Mouse (Mus musculus) kidney, adult 8-10 months (tissue): ENCODE results near the gene Pacrg.

Experiments
- DNase-seq, 2 experiments: peaks; one replicate each; pipeline ENCODE4 v3.0.0; 2022

Gene Pacrg

GRCm38 (mm10) chr17:10840148-10840707, at the start of gene Pacrg, which contains the start of gene Prkn:
TSS of gene Pacrg (minus strand) at chr17:10840311.
TSS of gene Prkn (plus strand) at chr17:10840384.
- peak; percentile 98 to 99 for DNase-seq

- no peak for DNase-seq
These were observed 47.8 kb upstream of the Pacrg start for GRCm38 (mm10) chr17:10887924-10888323.

- no peak for DNase-seq
These were observed 42.1 kb upstream of the Pacrg start for GRCm38 (mm10) chr17:10882260-10882659.

GRCm38 (mm10) chr17:10878986-10879385, 38.9 kb upstream of the Pacrg start:
- no peak for DNase-seq

DNA sequence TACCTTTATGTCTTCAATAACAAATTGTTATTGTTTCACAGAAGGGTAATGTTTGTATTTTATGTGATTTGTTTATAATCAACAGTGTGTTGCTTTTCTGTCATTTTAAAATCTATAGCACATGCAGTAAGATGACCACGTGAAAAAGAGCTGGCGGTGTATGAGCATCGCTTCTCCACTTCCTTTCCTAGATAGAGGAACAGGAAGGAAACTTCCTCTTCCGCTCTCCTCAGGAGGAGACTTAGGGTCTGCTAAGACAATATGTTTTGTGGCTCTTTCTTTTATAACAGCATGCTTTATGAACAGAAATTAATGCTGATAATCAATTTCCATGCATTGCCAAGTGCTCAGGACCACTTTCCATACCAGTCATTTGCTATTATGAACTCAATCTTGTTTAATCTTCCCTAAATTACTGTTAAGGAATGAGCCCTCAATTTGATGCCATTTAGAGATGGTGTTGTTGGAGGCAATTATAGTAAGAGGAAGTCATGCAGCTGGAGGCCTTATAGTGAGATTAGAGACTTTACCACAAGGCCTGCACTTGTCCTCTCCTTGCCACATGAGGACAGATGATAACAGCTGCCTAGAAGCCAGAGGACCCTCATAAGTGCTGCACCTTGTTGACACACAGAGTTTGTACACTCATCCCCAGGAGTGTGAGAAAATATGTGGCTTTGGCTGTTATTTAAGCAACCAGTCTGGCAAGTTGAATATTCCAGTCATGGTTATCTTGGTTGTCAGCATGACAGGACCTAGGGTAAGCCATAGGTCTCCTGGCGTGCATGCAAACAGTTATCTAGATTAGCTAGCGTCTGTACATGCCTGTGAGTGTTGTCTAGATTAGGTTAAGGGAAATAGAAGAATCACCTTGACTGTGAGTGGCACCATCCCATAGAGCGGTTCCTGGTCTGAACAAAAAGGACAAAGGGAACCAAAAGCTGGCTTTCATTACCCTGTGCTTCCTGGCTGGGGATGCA, 34.4 kb upstream of the Pacrg start:
- DNase-seq, result no peak

GRCm38 (mm10) chr17:10854207-10854606, 14.1 kb upstream of the Pacrg start:
- no peak for DNase-seq

DNA sequence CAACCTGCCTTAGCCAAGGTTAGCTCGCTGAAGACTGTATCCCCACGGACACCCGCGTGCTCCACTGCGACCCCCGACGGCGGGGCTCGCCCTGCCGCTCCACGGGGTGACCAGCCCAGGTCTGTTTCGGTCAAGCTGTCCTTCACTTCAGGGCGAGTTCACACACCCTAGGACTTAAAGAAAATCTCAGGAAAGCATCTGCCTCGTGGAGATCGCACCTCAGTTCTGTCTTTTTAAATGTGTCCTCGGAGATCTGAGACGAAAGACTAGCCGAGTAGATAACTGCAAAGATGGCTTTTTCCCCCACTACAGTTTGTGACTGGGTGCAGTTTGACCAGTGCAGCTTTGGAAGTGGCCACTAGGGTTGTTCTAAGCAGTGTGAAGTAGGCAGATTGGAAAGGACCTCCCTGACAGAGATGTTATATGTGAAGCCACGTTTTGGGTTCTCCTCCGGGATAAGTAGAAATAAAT, 655 bp upstream of the Pacrg start:
- peak; percentile 63 to 74 for DNase-seq

DNA sequence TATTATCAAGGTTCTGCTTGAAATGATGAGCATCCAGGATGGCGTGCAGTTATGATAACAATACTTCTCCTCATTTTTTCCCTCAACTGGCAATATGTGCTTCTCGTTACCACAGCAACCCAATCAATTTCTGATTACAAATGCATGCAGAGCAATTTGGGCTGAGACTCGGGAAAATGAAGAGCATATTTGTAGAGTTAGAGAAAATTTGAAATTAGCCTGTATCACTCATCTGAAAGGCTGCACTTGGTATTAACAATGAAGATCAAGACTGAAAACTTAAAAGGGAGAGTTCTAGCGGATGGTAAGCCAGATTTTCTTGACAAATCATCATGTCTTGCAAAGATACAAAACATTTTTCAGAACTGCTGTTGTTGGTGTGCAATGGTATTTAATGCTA, 21.1 kb downstream of the Pacrg start:
- DNase-seq, result no peak

GRCm38 (mm10) chr17:10808571-10808970, 31.5 kb downstream of the Pacrg start:
- DNase-seq, result no peak

- DNase-seq, result no peak
These were observed 32.7 kb downstream of the Pacrg start for GRCm38 (mm10) chr17:10807261-10807998.

DNA sequence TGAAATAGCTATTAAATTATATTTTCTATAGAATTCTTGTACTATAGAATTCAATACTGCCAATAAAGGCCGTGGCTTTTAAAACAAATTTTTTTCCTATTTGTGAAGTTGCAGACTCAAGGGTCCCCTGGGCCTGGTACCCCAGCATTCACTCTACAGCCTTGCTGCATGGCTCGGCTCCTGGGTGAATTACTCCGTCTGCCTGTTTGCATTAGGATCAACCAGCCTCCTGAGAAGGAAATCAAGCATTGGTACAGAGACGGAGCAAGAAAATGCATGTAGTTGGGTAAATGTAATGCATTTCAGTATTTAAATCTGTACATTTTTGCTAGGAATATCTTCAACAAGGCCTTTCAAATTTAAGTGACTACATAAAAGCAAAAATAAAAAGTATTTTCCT, 33.4 kb downstream of the Pacrg start:
- DNase-seq, result no peak

DNA sequence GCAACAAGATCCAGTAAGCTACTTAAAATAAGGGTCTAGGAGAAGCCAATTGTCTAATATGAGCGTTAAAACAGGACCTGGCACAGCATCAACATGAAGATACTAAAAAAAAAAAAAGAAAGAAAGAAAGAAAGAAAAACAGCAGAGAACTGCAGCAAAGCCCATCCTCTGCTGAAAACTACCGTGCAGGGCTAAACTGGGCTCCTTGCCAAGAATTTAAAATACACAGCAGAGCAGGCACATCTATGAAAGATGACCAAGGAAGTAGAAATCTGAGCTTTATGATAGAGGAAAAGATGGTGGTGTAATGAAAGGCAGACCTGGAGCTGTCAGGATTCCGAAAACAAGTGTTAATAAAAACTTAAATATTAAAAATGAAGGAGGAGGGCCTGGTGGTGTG, 48.5 kb downstream of the Pacrg start:
- no peak for DNase-seq

- no peak for DNase-seq
These were observed 55.6 kb downstream of the Pacrg start for GRCm38 (mm10) chr17:10784401-10784920.

DNA sequence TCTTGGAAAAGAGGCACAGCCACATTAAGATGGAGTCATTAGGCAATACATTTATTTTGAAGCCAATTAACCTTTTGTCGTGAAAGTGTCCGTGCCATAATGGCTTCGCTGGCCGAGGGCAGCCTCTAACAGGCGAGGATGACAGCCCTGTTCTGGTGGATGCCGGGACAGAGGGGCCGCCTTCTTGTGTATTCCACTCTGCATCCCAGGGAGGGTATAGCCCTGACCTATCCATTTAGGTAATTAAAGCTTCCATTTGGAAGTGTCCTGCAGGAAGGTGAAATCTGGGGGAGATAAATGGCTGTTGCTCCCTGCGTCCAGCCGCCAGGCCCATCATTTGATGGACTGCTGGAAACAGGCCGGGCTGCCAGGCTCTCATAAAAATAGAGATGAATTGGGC, 63.6 kb downstream of the Pacrg start:
- DNase-seq, result no peak

DNA sequence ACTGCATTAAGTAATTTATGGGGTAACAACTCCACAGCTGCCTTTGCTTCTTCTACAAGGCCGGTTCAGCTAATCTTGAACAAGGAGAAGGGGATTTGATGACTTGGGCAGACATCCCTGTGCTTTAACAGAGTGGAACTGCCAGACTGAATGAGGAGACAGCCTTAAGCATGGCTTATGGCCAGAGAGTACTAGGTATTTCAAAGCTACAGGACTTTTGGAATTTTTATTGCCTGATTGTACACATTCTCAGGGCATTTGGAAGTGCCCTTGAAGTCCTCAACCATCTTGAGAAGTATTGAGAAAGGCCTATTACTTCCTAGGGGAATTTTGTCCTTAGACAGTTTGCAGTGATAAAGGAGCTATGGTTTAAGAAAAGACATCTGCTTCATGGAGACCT, 65.6 kb downstream of the Pacrg start:
- DNase-seq, result no peak

GRCm38 (mm10) chr17:10772207-10772606, 67.9 kb downstream of the Pacrg start:
- no peak for DNase-seq

DNA sequence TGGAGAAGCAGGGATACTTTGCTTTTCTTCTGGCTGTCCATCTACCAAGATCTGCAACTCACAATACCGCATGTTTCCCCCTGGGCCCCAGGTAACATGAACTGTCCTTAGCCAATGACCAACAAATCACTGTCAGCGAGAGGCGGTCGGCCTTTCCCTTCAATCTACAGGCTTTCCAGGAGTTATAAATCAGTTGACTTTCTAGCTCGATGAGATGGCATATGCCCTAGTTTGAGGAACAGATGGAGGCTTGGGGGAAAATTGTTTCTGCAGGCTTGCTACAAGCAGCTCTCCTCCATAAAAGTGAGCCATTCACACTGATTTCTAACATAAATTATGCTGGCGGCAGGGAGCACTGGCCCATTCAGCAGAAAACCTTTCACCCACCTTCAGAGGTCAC, 70.2 kb downstream of the Pacrg start:
- DNase-seq, result no peak

- DNase-seq, result no peak
These were observed 73.2 kb downstream of the Pacrg start for GRCm38 (mm10) chr17:10766735-10767406.

DNA sequence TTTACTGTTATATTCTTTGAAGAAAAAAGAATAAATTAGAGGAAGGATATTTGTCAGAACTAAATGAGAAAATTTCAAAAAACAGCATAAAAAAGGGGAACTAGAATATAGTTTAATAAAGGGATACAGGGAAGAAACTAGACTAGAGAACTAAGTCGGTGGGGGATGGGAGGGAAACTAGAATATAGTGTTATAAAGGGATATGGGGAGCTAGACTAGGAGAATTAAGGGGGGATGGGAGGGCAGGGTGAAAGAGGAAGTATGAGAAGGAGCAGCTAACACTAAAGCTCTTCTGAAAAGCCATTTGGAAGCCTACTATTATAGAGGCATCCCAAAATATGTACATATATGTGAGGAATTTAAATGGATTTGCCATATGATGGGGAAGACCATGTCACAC, 75.8 kb downstream of the Pacrg start:
- no peak for DNase-seq

- no peak for DNase-seq
These were observed 82.7 kb downstream of the Pacrg start for GRCm38 (mm10) chr17:10757455-10757854.

DNA sequence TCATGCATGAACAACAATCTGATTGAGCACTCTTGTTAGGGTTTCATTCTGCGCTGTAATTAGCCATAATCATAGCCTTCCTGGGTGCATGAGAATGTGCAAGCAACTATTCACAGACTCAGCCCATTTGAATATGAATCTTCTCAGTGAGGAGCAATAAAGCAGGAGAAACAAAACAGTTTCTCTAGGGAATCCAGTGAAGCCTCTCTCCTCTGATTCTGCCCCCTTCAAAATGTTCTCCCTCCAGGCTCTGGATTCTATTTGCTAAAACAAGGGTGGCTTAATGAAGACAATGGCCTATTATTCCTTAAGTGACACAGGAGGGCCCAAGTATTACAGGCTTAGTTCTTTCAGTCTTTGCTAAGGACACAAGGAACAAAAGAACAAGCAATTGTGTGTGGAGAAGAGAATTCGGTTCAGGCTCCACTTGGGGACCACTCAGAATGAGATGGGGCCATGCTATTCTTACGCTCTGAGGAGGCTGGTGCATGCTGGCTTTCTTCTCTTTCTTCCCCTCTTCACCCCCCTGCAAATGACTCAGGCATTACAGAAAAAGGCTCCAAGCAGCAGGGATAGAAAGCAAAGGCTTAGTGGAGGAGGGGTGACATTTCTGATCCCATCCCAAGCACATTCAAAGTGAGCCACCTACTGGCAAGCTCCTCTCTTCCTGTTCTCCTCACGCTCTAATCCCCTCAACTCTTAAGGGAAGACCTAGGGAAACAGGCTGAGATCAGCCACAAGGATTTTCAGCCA, 95.2 kb downstream of the Pacrg start:
- peak; percentile 56 to 66 for DNase-seq

GRCm38 (mm10) chr17:10740083-10740482, 100.0 kb downstream of the Pacrg start:
- no peak for DNase-seq
